Mouse (Mus musculus) embryonic fibroblast, embryonic 13.5 days (primary cell): ENCODE measurements around the gene Hepacam. TPM values are rescaled to one million over a fixed set of nuclear protein-coding genes. Genes with fewer than 3 reads are reported as not detected.

ENCODE experiments used
- H3K27ac ChIP-seq: 2 replicates; pipeline ENCODE4 v1.5.1; 2012; ENCODE audit warnings: low read length, control low read depth, inconsistent platforms; ENCODE audit not compliant: insufficient read depth
- H3K4me1 ChIP-seq: 2 replicates; pipeline ENCODE4 v1.6.1; 2011; ENCODE audit warnings: low read length; ENCODE audit not compliant: control insufficient read depth, insufficient read depth
- H3K4me3 ChIP-seq: 2 replicates; pipeline ENCODE4 v1.5.1; 2011; ENCODE audit warnings: mild to moderate bottlenecking, control low read depth, low read length; ENCODE audit not compliant: insufficient read depth
- CTCF ChIP-seq: IDR thresholded peaks from 2 replicates; pipeline ENCODE4 v1.5.1; 2011; ENCODE audit warnings: mild to moderate bottlenecking, control low read depth, low read length, moderate library complexity, borderline replicate concordance; ENCODE audit not compliant: insufficient read depth
- POLR2A ChIP-seq: IDR thresholded peaks from 2 replicates; pipeline ENCODE4 v1.6.1; 2011; ENCODE audit warnings: low read depth, mild to moderate bottlenecking, control low read depth, low read length, moderate library complexity
- polyA plus RNA-seq: library from polyadenylated mRNA; stranded (reverse); fragments of >200 nt; gene quantifications from 2 replicates; pipeline ENCODE4 v1.2.4, GENCODE M21; 2011; ENCODE audit warnings: low read depth; ENCODE audit not compliant: missing spikeins, insufficient read length

Hepacam gene
- polyA plus RNA-seq, 1 experiment = 0.44 TPM

- Histone ChIP-seq H3K27ac (no peak overlapping the region), H3K4me3 (no peak overlapping the region), H3K4me1 (no peaks in the 10 kb centered on the region)
- TF ChIP-seq CTCF = no peak
- TF ChIP-seq POLR2A = no peak
These were observed 7.6 kb upstream of the Hepacam start for GRCm38 (mm10) chr9:37359331-37360220.

DNA sequence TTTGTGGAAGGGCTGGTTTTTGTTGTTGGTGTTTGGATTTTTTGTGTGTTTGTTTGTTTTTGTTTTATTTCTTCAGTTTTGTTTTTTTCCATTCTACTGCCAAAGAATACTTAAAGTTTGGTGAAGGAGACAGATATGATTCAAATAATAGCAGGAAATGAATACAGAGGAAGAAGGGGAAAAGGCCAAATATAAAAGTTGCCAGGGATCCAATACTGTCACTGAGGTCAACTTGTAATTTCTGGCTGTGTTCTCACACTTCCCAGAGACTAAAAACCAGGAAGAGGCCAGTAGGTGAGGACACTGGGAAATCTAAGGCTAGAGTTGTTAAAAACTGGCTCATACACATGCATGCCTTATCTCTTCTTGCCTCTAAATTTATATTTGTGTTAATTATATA lies 5.1 kb upstream of the Hepacam start:
- H3K4me1 ChIP-seq = peaks cover 2% of the 10 kb centered on the region; the same call in 1 of the 2 replicates
- H3K27ac ChIP-seq = no peak overlapping the region
- no peak overlapping the region for H3K4me3 ChIP-seq
- TF ChIP-seq POLR2A (no peak), CTCF (no peak)

DNA sequence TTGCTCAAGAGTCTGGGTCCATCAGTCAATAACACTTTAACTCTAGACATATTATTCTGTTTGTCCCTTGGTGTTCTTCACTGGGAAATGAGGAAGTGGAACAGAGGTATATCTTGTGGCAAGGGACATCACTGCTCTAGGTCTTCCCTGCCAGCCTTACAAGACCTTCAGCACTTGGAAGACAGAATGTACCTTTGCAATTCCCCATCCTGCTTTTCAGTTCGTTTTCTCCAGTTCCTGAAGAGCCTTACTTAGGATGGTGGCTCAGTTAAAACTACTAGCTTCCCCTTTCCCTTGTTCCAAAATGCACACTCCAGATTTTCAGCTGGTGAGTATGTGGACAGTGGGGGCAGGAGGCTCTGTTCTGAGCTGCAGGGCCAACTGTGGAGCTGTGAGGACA lies 4.3 kb upstream of the Hepacam start:
- Histone ChIP-seq H3K4me3 (no peak overlapping the region), H3K27ac (no peak overlapping the region), H3K4me1 (peaks cover 2% of the 10 kb centered on the region; the same call in 1 of the 2 replicates)
- no peak for TF ChIP-seq CTCF
- TF ChIP-seq POLR2A = no peak

- H3K4me3 ChIP-seq = no peak overlapping the region
- TF ChIP-seq CTCF (no peak), POLR2A (no peak)
These were observed 3.6 kb upstream of the Hepacam start for GRCm38 (mm10) chr9:37363551-37363950.

DNA sequence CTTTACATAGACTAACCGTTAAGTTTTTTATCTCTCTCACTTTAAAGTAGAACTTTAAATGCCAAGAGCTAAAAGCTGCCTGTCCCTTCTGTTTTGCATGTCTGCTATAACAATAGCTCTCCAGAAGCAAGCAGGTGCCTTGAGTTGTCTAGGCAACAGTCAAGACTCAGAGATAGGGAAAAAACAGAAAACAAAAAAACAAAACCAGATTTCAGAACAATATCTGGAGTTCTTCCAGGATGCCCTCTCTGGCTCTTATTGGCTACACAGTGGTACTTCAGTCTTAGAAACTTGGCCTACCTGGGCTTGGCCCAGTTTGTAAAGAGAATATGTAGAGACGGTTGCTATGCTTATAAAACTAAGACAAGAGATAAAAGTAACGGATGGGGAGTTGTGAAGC lies 2.8 kb upstream of the Hepacam start:
- Histone ChIP-seq H3K4me3 (no peak overlapping the region), H3K27ac (no peak overlapping the region), H3K4me1 (peaks cover 2% of the 10 kb centered on the region; the same call in 1 of the 2 replicates)
- TF ChIP-seq POLR2A (no peak), CTCF (no peak)

More at GRCm38 (mm10) chr9:37363551-37363950, 3.6 kb upstream of the Hepacam start:
- peaks cover 2% of the 10 kb centered on the region; the same call in 1 of the 2 replicates for H3K4me1 ChIP-seq
- H3K27ac ChIP-seq = no peak overlapping the region

DNA sequence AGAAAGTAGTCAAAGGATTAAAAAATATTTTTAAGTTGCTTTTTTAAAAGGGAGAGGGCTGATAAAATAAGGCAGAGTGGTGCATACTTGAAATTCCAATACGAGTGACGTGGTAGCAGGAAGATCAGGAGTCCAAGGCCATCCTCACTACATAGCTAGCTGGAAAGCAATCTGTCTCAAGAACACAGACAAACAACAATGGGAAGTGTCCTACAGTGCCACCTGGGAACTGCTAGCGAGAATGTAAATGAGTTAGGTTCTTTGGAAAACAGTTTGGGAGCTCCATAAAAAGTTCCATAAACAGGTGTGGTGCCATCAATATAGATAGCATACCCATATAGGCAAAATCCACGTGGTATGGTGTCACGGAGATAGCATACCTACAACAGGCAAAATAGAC lies 1.4 kb upstream of the Hepacam start:
- H3K4me1 ChIP-seq = peaks cover 2% of the 10 kb centered on the region; the same call in 1 of the 2 replicates

DNA sequence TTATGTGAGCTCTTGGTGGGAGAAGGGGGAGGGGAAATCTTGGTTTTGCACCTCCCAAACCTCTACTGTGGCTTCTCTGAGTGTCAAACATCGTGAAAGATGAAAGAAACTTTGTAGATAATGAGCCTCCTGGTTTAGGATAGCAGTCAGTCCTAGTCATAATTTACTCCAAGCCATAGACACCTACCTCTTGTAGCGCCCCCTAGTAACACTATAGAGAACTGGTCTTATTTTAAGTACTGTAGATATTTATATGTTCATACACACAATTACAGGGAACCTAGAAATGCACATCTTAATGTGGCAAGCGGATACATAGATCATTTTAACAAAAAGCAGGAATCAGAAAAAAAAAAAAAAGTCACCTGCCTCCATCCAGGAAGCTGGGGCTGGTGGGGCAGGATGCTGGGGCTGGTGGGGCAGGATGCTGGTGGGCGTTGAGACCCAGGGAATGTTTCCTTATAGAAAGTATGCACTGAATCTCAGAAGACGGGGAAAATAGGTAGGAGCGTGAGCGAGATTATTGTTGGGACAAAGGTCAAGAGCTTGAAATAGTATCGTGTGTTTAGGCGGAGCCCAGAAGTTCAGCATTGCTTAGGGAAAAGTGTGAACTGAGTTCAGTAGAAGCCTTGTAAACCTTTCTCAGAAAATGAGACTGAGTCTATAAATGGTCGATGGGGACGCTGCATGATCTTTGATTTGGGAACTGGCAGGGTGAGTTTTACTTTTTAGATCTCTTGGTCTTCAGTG lies 1.1 kb downstream of the Hepacam start:
- H3K4me1 ChIP-seq = peaks cover 2% of the 10 kb centered on the region; the same call in 1 of the 2 replicates
- TF ChIP-seq CTCF = no peak
- no peak for TF ChIP-seq POLR2A
- H3K4me3 ChIP-seq = no peak overlapping the region
- H3K27ac ChIP-seq = no peak overlapping the region

More for the DNA sequence above, 1.4 kb upstream of the Hepacam start:
- TF ChIP-seq POLR2A (no peak), CTCF (no peak)
- Histone ChIP-seq H3K4me3 (no peak overlapping the region), H3K27ac (no peak overlapping the region)

- Histone ChIP-seq H3K27ac (no peak overlapping the region), H3K4me1 (peaks cover 2% of the 10 kb centered on the region; the same call in 1 of the 2 replicates), H3K4me3 (no peak overlapping the region)
- TF ChIP-seq CTCF = no peak
- no peak for TF ChIP-seq POLR2A
These were observed 1.7 kb downstream of the Hepacam start for GRCm38 (mm10) chr9:37368860-37369259.

GRCm38 (mm10) chr9:37371232-37371801 lies 4.2 kb downstream of the Hepacam start:
- TF ChIP-seq CTCF (no peak), POLR2A (no peak)
- Histone ChIP-seq H3K4me3 (no peak overlapping the region), H3K27ac (no peak overlapping the region), H3K4me1 (no peaks in the 10 kb centered on the region)

GRCm38 (mm10) chr9:37375718-37376117 lies 8.6 kb downstream of the Hepacam start:
- H3K27ac ChIP-seq = no peak overlapping the region
- no peaks in the 10 kb centered on the region for H3K4me1 ChIP-seq
- TF ChIP-seq POLR2A (no peak), CTCF (no peak)
- no peak overlapping the region for H3K4me3 ChIP-seq

GRCm38 (mm10) chr9:37383161-37383560 lies 16.0 kb downstream of the Hepacam start:
- no peaks in the 10 kb centered on the region for H3K4me1 ChIP-seq
- TF ChIP-seq CTCF (no peak), POLR2A (no peak)
- H3K4me3 ChIP-seq = no peak overlapping the region
- H3K27ac ChIP-seq = no peak overlapping the region
